Mouse (Mus musculus) heart, embryonic 11.5 days (tissue): ENCODE results near the gene Pmepa1. TPM values are rescaled to one million over a fixed set of nuclear protein-coding genes. Genes with fewer than 3 reads are reported as not detected.

ENCODE experiments used
- ATAC-seq: fragments of 200-750 bp; cut with Nextera tagmentation; replicated peaks from 2 replicates; pipeline ENCODE4 v1.8.0; 2017; ENCODE audit warnings: moderate library complexity; ENCODE audit not compliant: insufficient number of reproducible peaks, low FRiP score, low TSS enrichment
- H3K27ac ChIP-seq: fragments of 300-500 bp; sonication (generic); 2 replicates; pipeline ENCODE4 v1.5.1; 2014; ENCODE audit warnings: mild to moderate bottlenecking, low read depth, low read length
- H3K27me3 ChIP-seq: fragments of 300-500 bp; sonication (generic); 2 replicates; pipeline ENCODE4 v1.6.1; 2014; ENCODE audit warnings: mild to moderate bottlenecking, low read length, mixed read lengths; ENCODE audit not compliant: control insufficient read depth, insufficient read depth
- H3K36me3 ChIP-seq: fragments of 300-500 bp; sonication (generic); 2 replicates; pipeline ENCODE4 v1.6.1; 2014; ENCODE audit warnings: mild to moderate bottlenecking, low read length, moderate library complexity, mixed read lengths; ENCODE audit not compliant: control insufficient read depth, insufficient read depth
- H3K4me1 ChIP-seq: fragments of 300-500 bp; sonication (generic); 2 replicates; pipeline ENCODE4 v1.6.1; 2014; ENCODE audit warnings: low read length; ENCODE audit not compliant: control insufficient read depth, insufficient read depth
- H3K4me2 ChIP-seq: fragments of 300-500 bp; sonication (generic); 2 replicates; pipeline ENCODE4 v1.6.1; 2014; ENCODE audit warnings: mild to moderate bottlenecking, moderate library complexity
- H3K4me3 ChIP-seq: fragments of 300-500 bp; sonication (generic); 2 replicates; pipeline ENCODE4 v1.5.1; 2014; ENCODE audit warnings: low read depth, low read length
- H3K9ac ChIP-seq: fragments of 300-500 bp; sonication (generic); 2 replicates; pipeline ENCODE4 v1.6.1; 2014; ENCODE audit warnings: mild to moderate bottlenecking, low read depth, low read length, moderate library complexity
- H3K9me3 ChIP-seq: fragments of 300-500 bp; sonication (generic); replicated peaks from 2 replicates; pipeline ENCODE4 v1.6.1; 2016; ENCODE audit warnings: low read length; ENCODE audit not compliant: control insufficient read depth
- WGBS: fragments of 180-500 bp; shearing (Covaris S2); extraction: QIAGEN DNeasy Blood & Tissue Kit; methylation state at CpG from one replicate; pipeline ENCODE4 v1.1.7; 2014; ENCODE audit not compliant: insufficient replicate concordance; 5-methylcytosine and 5-hydroxymethylcytosine counted together
- polyA plus RNA-seq: library from polyadenylated mRNA; unstranded; fragments of >200 nt; fragmentation: Nextera tagmentation; extraction: Ambion mirVana; gene quantifications from 2 replicates; pipeline ENCODE4 v1.2.1, GENCODE M21; 2014

Pmepa1 gene
- polyA plus RNA-seq, 1 experiment from 2014 or later, result 4.7 TPM

GRCm38 (mm10) chr2:173184475-173185080 lies 91.8 kb downstream of the Pmepa1 start:
- H3K36me3 ChIP-seq, result no peaks in the 10 kb centered on the region
- H3K27ac ChIP-seq, result no peak overlapping the region
- 58% methylated on average over 11 of the region's 11 CpGs for WGBS
- no peak overlapping the region for H3K9ac ChIP-seq
- H3K27me3 ChIP-seq, result peaks cover 13% of the 10 kb centered on the region
- no peak overlapping the region for H3K4me2 ChIP-seq
- H3K9me3 ChIP-seq, result no peaks in the 10 kb centered on the region
- H3K4me3 ChIP-seq, result no peak overlapping the region
- no peak for ATAC-seq
- no peaks in the 10 kb centered on the region for H3K4me1 ChIP-seq

DNA sequence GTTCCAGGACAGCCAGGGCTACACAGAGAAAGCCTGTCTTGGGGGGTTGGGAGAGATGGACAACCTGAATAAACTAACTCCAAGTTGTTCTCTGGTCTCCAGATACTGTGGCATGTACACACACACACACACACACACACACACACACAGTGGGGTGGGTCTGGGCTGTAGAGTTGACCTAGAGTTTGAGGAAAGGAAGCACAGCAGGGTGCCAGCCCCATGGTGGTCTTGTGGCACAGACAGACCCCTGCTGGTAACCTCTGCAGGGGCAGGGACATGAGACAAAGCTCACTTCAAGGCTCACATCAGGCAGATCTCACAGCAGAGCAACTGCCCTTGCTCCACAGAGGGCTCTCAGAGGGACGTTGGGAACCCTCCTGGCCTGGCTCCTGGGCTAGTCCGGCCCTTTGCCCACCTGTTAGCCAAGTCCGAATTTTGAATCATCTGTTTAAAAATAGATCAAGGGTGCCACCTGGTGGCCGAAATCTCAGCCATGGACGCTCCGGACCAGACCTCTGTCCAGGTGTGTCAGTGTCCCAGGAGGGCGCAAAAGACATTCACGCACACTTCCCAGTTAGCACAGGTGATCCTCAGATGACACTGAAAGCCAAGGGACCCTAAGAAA lies 92.4 kb downstream of the Pmepa1 start:
- H3K27ac ChIP-seq, result no peak overlapping the region
- H3K9ac ChIP-seq, result no peak overlapping the region
- H3K27me3 ChIP-seq, result peaks cover 13% of the 10 kb centered on the region
- H3K4me2 ChIP-seq, result no peak overlapping the region
- H3K36me3 ChIP-seq, result no peaks in the 10 kb centered on the region
- no peak for ATAC-seq
- H3K4me3 ChIP-seq, result no peak overlapping the region
- no peaks in the 10 kb centered on the region for H3K4me1 ChIP-seq
- 17% methylated on average over 8 of the region's 8 CpGs for WGBS
- no peaks in the 10 kb centered on the region for H3K9me3 ChIP-seq

DNA sequence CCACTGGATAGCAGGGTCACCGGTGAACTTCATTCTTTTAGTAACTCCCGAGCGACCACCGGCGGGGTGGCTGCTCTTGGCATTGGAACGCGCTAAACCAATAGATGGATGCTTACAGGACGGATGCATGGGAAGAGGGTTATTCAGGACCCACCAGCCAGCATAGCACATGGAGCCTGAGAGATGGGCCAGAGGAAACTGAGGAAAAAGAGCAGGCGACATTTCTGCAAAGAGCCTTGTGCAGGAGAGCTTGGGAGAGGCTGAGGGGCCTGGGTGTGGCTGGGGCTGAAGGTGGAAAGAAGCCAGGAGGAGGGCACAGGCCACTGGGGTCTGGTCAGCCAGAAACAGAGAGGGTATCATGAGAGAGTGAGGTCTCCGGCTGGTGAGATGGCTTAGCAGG lies 93.0 kb downstream of the Pmepa1 start:
- Histone ChIP-seq H3K27me3 (peaks cover 13% of the 10 kb centered on the region), H3K4me1 (no peaks in the 10 kb centered on the region), H3K27ac (no peak overlapping the region), H3K4me3 (no peak overlapping the region), H3K9me3 (no peaks in the 10 kb centered on the region), H3K36me3 (no peaks in the 10 kb centered on the region), H3K9ac (no peak overlapping the region), H3K4me2 (no peak overlapping the region)
- 89% methylated on average over 10 of the region's 10 CpGs for WGBS
- no peak for ATAC-seq

DNA sequence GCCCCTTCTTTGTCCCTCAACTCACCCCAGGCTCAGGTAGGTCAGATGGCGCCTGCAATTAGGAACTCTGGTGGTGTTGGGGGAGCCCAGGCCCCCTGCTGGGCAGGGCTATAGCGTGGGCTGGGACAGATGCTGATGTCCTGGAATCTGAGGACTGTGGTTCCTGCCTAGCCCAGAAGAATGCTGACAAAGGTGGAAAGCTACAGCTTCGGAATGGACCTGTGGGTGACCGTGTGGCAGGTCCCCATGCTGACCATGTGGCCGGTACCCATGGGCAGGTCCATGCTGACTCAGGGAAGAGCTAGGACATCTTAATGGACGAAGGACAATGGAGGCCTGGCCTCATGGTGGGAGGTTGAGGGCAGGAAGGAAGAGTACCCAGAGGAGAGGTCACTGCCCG lies 93.5 kb downstream of the Pmepa1 start:
- ATAC-seq, result no peak
- no peaks in the 10 kb centered on the region for H3K9me3 ChIP-seq
- H3K4me2 ChIP-seq, result no peak overlapping the region
- H3K27ac ChIP-seq, result no peak overlapping the region
- no peaks in the 10 kb centered on the region for H3K36me3 ChIP-seq
- 73% methylated on average over 7 of the region's 7 CpGs for WGBS
- no peak overlapping the region for H3K4me3 ChIP-seq
- H3K4me1 ChIP-seq, result no peaks in the 10 kb centered on the region
- no peak overlapping the region for H3K9ac ChIP-seq
- H3K27me3 ChIP-seq, result peaks cover 13% of the 10 kb centered on the region

DNA sequence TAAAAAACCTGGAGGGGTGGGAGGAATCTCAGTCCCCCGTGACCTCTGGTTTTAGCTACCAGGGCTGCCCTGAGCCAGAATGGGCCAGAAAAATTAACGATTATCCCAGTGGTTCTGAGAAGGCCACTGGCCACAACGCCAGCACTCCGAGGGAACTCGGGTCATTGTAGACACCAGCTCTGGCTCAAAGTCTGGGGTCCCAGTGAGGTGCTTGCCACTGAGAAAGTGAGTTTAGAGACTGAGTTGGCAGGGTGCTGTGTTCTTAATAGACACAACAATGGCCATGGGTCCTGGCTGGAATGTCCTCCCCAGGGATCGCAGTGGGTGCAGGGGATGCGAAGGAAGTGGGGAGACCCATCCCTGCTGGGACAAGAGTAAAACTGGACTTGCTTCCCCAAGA lies 94.4 kb downstream of the Pmepa1 start:
- WGBS, result 82% methylated on average over 7 of the region's 7 CpGs
- no peak overlapping the region for H3K4me3 ChIP-seq
- H3K9ac ChIP-seq, result no peak overlapping the region
- H3K4me1 ChIP-seq, result no peaks in the 10 kb centered on the region
- no peak for ATAC-seq
- H3K9me3 ChIP-seq, result no peaks in the 10 kb centered on the region
- no peak overlapping the region for H3K4me2 ChIP-seq
- no peaks in the 10 kb centered on the region for H3K36me3 ChIP-seq
- peaks cover 13% of the 10 kb centered on the region for H3K27me3 ChIP-seq
- H3K27ac ChIP-seq, result no peak overlapping the region

- 66% methylated on average over 4 of the region's 5 CpGs for WGBS
- H3K27me3 ChIP-seq, result peaks cover 13% of the 10 kb centered on the region
Measured at GRCm38 (mm10) chr2:173181486-173181885, 94.8 kb downstream of the Pmepa1 start.

DNA sequence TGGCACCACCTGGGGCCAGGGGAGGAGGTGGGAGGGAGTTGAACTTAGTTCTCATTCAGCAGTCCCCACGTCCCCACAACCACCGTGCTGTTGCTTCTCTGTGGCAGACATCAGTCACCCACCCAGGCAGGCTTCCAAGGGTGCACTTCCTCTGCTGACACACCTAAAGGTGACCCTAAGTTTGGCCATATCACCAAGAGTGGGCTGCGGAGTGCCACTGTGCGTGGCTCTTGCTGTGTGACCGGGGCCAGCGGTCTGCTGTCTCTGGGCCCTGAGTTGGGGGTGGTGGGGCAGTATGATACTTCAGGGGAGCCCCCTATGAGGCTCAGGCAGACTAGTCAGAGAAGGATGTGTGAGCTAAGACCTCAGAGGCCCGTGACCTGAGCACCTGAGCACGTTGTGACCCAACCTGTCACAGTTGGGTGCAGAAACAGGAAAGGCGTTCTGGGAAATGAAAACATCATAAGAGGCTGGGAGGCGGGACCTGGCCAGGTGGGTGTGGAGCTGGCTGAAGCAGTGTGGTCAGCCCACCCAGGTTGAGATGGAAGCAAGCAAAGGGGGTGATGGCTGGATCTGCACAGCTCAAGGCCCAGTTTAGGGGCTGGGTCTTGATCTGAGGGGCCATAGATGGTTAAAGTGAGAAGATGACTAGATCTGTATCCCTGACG lies 95.5 kb downstream of the Pmepa1 start:
- whole genome bisulfite sequencing, result 69% methylated on average over 11 of the region's 11 CpGs
- peaks cover 10% of the 10 kb centered on the region for H3K27me3 ChIP-seq

More at GRCm38 (mm10) chr2:173181486-173181885, 94.8 kb downstream of the Pmepa1 start:
- Histone ChIP-seq H3K4me3 (no peak overlapping the region), H3K4me2 (no peak overlapping the region), H3K4me1 (no peaks in the 10 kb centered on the region), H3K27ac (no peak overlapping the region), H3K9me3 (no peaks in the 10 kb centered on the region), H3K9ac (no peak overlapping the region), H3K36me3 (no peaks in the 10 kb centered on the region)
- ATAC-seq, result no peak

GRCm38 (mm10) chr2:173180026-173180425 lies 96.3 kb downstream of the Pmepa1 start:
- H3K27me3 ChIP-seq, result peaks cover 10% of the 10 kb centered on the region
- no peaks in the 10 kb centered on the region for H3K36me3 ChIP-seq
- H3K4me3 ChIP-seq, result no peak overlapping the region
- H3K9ac ChIP-seq, result no peak overlapping the region
- no peaks in the 10 kb centered on the region for H3K4me1 ChIP-seq
- no peak for ATAC-seq
- H3K4me2 ChIP-seq, result no peak overlapping the region
- no peaks in the 10 kb centered on the region; the same call in 1 of the 2 replicates for H3K9me3 ChIP-seq
- H3K27ac ChIP-seq, result no peak overlapping the region
- 66% methylated on average over 4 of the region's 4 CpGs for WGBS

More for the DNA sequence above, 95.5 kb downstream of the Pmepa1 start:
- Histone ChIP-seq H3K9ac (no peak overlapping the region), H3K4me1 (no peaks in the 10 kb centered on the region), H3K36me3 (no peaks in the 10 kb centered on the region), H3K27ac (no peak overlapping the region), H3K4me3 (no peak overlapping the region), H3K9me3 (no peaks in the 10 kb centered on the region; the same call in 1 of the 2 replicates), H3K4me2 (no peak overlapping the region)
- ATAC-seq, result no peak
